Mouse (Mus musculus): ENCODE data around the gene Rer1. TPM values are rescaled to one million over a fixed set of nuclear protein-coding genes. Genes with fewer than 3 reads are reported as not detected.

Gene Rer1
- polyA plus RNA-seq, 1 experiment: 125 TPM

GRCm38 (mm10) chr4:155123868-155124534, 37.8 kb upstream of the Rer1 start:
- H3K27me3 ChIP-seq (ENCODE audit: control insufficient read depth, insufficient read depth, insufficient read length): no peaks in the 10 kb centered on the region
- no peaks in the 10 kb centered on the region for H3K79me2 ChIP-seq (ENCODE audit: control insufficient read depth, insufficient read depth)
- no peak for TF ChIP-seq MYOD1 (IDR thresholded peaks at IDR 0.05; ENCODE audit: control insufficient read depth, insufficient read length, low read depth)
- no peak for TF ChIP-seq CTCF (IDR thresholded peaks at IDR 0.05; ENCODE audit: control insufficient read depth, insufficient read depth, insufficient read length)
- TF ChIP-seq FOSL1 (IDR thresholded peaks at IDR 0.05; ENCODE audit: insufficient read depth, low read length, poor library complexity, severe bottlenecking): no peak
- TF ChIP-seq USF1 (IDR thresholded peaks at IDR 0.05; ENCODE audit: low read depth): no peak
- no peak for TF ChIP-seq MAX (IDR thresholded peaks at IDR 0.05)
- no peak for TF ChIP-seq MYOG (IDR thresholded peaks at IDR 0.05; ENCODE audit: control insufficient read depth, extremely low read depth, insufficient read length)
- no peak for TF ChIP-seq CEBPB (IDR thresholded peaks at IDR 0.05; ENCODE audit: low read depth)
- no peak overlapping the region for H3ac ChIP-seq (ENCODE audit: control insufficient read depth, insufficient read length, low read depth)
- H3K36me3 ChIP-seq (ENCODE audit: control insufficient read depth, insufficient read depth): no peaks in the 10 kb centered on the region
- no peak overlapping the region for H3K4me3 ChIP-seq (ENCODE audit: insufficient read depth, poor library complexity, severe bottlenecking)
- no peaks in the 10 kb centered on the region for H3K79me3 ChIP-seq (ENCODE audit: low read depth)

- Histone ChIP-seq H3K79me3 (ENCODE audit: low read depth) (no peaks in the 10 kb centered on the region), H3K27me3 (ENCODE audit: control insufficient read depth, insufficient read depth, insufficient read length) (no peaks in the 10 kb centered on the region), H3K4me3 (ENCODE audit: insufficient read depth, poor library complexity, severe bottlenecking) (no peak overlapping the region), H3K79me2 (ENCODE audit: control insufficient read depth, insufficient read depth) (no peaks in the 10 kb centered on the region), H3K36me3 (ENCODE audit: control insufficient read depth, insufficient read depth) (no peaks in the 10 kb centered on the region), H3ac (ENCODE audit: control insufficient read depth, insufficient read length, low read depth) (no peak overlapping the region)
- no peak for TF ChIP-seq MYOG (IDR thresholded peaks at IDR 0.05; ENCODE audit: control insufficient read depth, extremely low read depth, insufficient read length)
- TF ChIP-seq MAX (IDR thresholded peaks at IDR 0.05): no peak
- peak; percentile 45 for TF ChIP-seq USF1 (IDR thresholded peaks at IDR 0.05; ENCODE audit: low read depth)
These were observed 36.4 kb upstream of the Rer1 start for GRCm38 (mm10) chr4:155122444-155123040.

GRCm38 (mm10) chr4:155121915-155122443, 35.8 kb upstream of the Rer1 start:
- Histone ChIP-seq H3K4me3 (ENCODE audit: insufficient read depth, poor library complexity, severe bottlenecking) (no peak overlapping the region), H3K79me3 (ENCODE audit: low read depth) (no peaks in the 10 kb centered on the region), H3K36me3 (ENCODE audit: control insufficient read depth, insufficient read depth) (no peaks in the 10 kb centered on the region), H3ac (ENCODE audit: control insufficient read depth, insufficient read length, low read depth) (no peak overlapping the region), H3K79me2 (ENCODE audit: control insufficient read depth, insufficient read depth) (no peaks in the 10 kb centered on the region), H3K27me3 (ENCODE audit: control insufficient read depth, insufficient read depth, insufficient read length) (no peaks in the 10 kb centered on the region)
- no peak for TF ChIP-seq MYOG (IDR thresholded peaks at IDR 0.05; ENCODE audit: control insufficient read depth, extremely low read depth, insufficient read length)
- peak; percentile 15 for TF ChIP-seq MYOD1 (IDR thresholded peaks at IDR 0.05; ENCODE audit: control insufficient read depth, insufficient read length, low read depth)
- no peak for TF ChIP-seq CTCF (IDR thresholded peaks at IDR 0.05; ENCODE audit: control insufficient read depth, insufficient read depth, insufficient read length)
- TF ChIP-seq USF1 (IDR thresholded peaks at IDR 0.05; ENCODE audit: low read depth): no peak
- no peak for TF ChIP-seq CEBPB (IDR thresholded peaks at IDR 0.05; ENCODE audit: low read depth)
- no peak for TF ChIP-seq MAX (IDR thresholded peaks at IDR 0.05)

- no peaks in the 10 kb centered on the region for H3K27me3 ChIP-seq (ENCODE audit: control insufficient read depth, insufficient read depth, insufficient read length)
- H3ac ChIP-seq (ENCODE audit: control insufficient read depth, insufficient read length, low read depth): no peak overlapping the region
- TF ChIP-seq FOSL1 (IDR thresholded peaks at IDR 0.05; ENCODE audit: insufficient read depth, low read length, poor library complexity, severe bottlenecking) (no peak), CTCF (IDR thresholded peaks at IDR 0.05; ENCODE audit: control insufficient read depth, insufficient read depth, insufficient read length) (no peak), MAX (IDR thresholded peaks at IDR 0.05) (no peak), MYOG (IDR thresholded peaks at IDR 0.05; ENCODE audit: control insufficient read depth, extremely low read depth, insufficient read length) (no peak), MYOD1 (IDR thresholded peaks at IDR 0.05; ENCODE audit: control insufficient read depth, insufficient read length, low read depth) (no peak), CEBPB (IDR thresholded peaks at IDR 0.05; ENCODE audit: low read depth) (no peak), USF1 (IDR thresholded peaks at IDR 0.05; ENCODE audit: low read depth) (no peak)
- H3K79me3 ChIP-seq (ENCODE audit: low read depth): no peaks in the 10 kb centered on the region
- no peaks in the 10 kb centered on the region for H3K36me3 ChIP-seq (ENCODE audit: control insufficient read depth, insufficient read depth)
- H3K79me2 ChIP-seq (ENCODE audit: control insufficient read depth, insufficient read depth): no peaks in the 10 kb centered on the region
- no peak overlapping the region for H3K4me3 ChIP-seq (ENCODE audit: insufficient read depth, poor library complexity, severe bottlenecking)
These were observed 35.0 kb upstream of the Rer1 start for GRCm38 (mm10) chr4:155121222-155121621.

- H3K36me3 ChIP-seq (ENCODE audit: control insufficient read depth, insufficient read depth): no peaks in the 10 kb centered on the region
- H3K79me2 ChIP-seq (ENCODE audit: control insufficient read depth, insufficient read depth): no peaks in the 10 kb centered on the region
- H3K79me3 ChIP-seq (ENCODE audit: low read depth): no peaks in the 10 kb centered on the region
- no peaks in the 10 kb centered on the region for H3K27me3 ChIP-seq (ENCODE audit: control insufficient read depth, insufficient read depth, insufficient read length)
- no peak overlapping the region for H3K4me3 ChIP-seq (ENCODE audit: insufficient read depth, poor library complexity, severe bottlenecking)
- TF ChIP-seq FOSL1 (IDR thresholded peaks at IDR 0.05; ENCODE audit: insufficient read depth, low read length, poor library complexity, severe bottlenecking): no peak
- TF ChIP-seq MAX (IDR thresholded peaks at IDR 0.05): no peak
- no peak for TF ChIP-seq MYOG (IDR thresholded peaks at IDR 0.05; ENCODE audit: control insufficient read depth, extremely low read depth, insufficient read length)
- TF ChIP-seq USF1 (IDR thresholded peaks at IDR 0.05; ENCODE audit: low read depth): no peak
- no peak for TF ChIP-seq CEBPB (IDR thresholded peaks at IDR 0.05; ENCODE audit: low read depth)
- no peak for TF ChIP-seq CTCF (IDR thresholded peaks at IDR 0.05; ENCODE audit: control insufficient read depth, insufficient read depth, insufficient read length)
- TF ChIP-seq MYOD1 (IDR thresholded peaks at IDR 0.05; ENCODE audit: control insufficient read depth, insufficient read length, low read depth): no peak
- no peak overlapping the region for H3ac ChIP-seq (ENCODE audit: control insufficient read depth, insufficient read length, low read depth)
These were observed 34.4 kb upstream of the Rer1 start for GRCm38 (mm10) chr4:155120583-155120982.
